Mouse (Mus musculus): ENCODE data around the gene Cer1. TPM values are rescaled to one million over a fixed set of nuclear protein-coding genes. Genes with fewer than 3 reads are reported as not detected.

Cer1 gene
- polyA plus RNA-seq, 1 experiment: not detected

- Histone ChIP-seq H3K36me3 (ENCODE audit: control insufficient read depth, insufficient read depth, low read length) (no peaks in the 10 kb centered on the region), H3K27ac (ENCODE audit: control insufficient read depth, insufficient read depth, low read depth, low read length) (no peak overlapping the region), H3K4me1 (ENCODE audit: control insufficient read depth, insufficient read depth, low read length) (no peaks in the 10 kb centered on the region), H3K4me3 (ENCODE audit: control insufficient read depth, low read depth, low read length) (no peak overlapping the region), H3K27me3 (ENCODE audit: control insufficient read depth, insufficient read depth, low read length) (no peaks in the 10 kb centered on the region)
- TF ChIP-seq CTCF (IDR thresholded peaks at IDR 0.05; ENCODE audit: control insufficient read depth, insufficient read depth, insufficient replicate concordance, low read depth, low read length) (no peak), POLR2A (IDR thresholded peaks at IDR 0.05; ENCODE audit: control insufficient read depth, low read depth, low read length) (no peak)
These were observed 9.4 kb downstream of the Cer1 start for GRCm38 (mm10) chr4:82875532-82875931.

GRCm38 (mm10) chr4:82874791-82875190 lies 10.2 kb downstream of the Cer1 start:
- TF ChIP-seq CTCF (IDR thresholded peaks at IDR 0.05; ENCODE audit: control insufficient read depth, insufficient read depth, insufficient replicate concordance, low read depth, low read length): no peak
- no peak for TF ChIP-seq POLR2A (IDR thresholded peaks at IDR 0.05; ENCODE audit: control insufficient read depth, low read depth, low read length)
- no peaks in the 10 kb centered on the region for H3K36me3 ChIP-seq (ENCODE audit: control insufficient read depth, insufficient read depth, low read length)
- H3K27ac ChIP-seq (ENCODE audit: control insufficient read depth, insufficient read depth, low read depth, low read length): no peak overlapping the region
- no peaks in the 10 kb centered on the region for H3K4me1 ChIP-seq (ENCODE audit: control insufficient read depth, insufficient read depth, low read length)
- no peak overlapping the region for H3K4me3 ChIP-seq (ENCODE audit: control insufficient read depth, low read depth, low read length)
- H3K27me3 ChIP-seq (ENCODE audit: control insufficient read depth, insufficient read depth, low read length): no peaks in the 10 kb centered on the region

- TF ChIP-seq POLR2A (IDR thresholded peaks at IDR 0.05; ENCODE audit: control insufficient read depth, low read depth, low read length) (no peak), CTCF (IDR thresholded peaks at IDR 0.05; ENCODE audit: control insufficient read depth, insufficient read depth, insufficient replicate concordance, low read depth, low read length) (no peak)
- Histone ChIP-seq H3K4me3 (ENCODE audit: control insufficient read depth, low read depth, low read length) (no peak overlapping the region), H3K27me3 (ENCODE audit: control insufficient read depth, insufficient read depth, low read length) (no peaks in the 10 kb centered on the region), H3K4me1 (ENCODE audit: control insufficient read depth, insufficient read depth, low read length) (no peaks in the 10 kb centered on the region), H3K36me3 (ENCODE audit: control insufficient read depth, insufficient read depth, low read length) (no peaks in the 10 kb centered on the region), H3K27ac (ENCODE audit: control insufficient read depth, insufficient read depth, low read depth, low read length) (no peak overlapping the region)
These were observed 12.4 kb downstream of the Cer1 start for GRCm38 (mm10) chr4:82872548-82872947.

GRCm38 (mm10) chr4:82872121-82872520 lies 12.8 kb downstream of the Cer1 start:
- Histone ChIP-seq H3K27ac (ENCODE audit: control insufficient read depth, insufficient read depth, low read depth, low read length) (no peak overlapping the region), H3K4me1 (ENCODE audit: control insufficient read depth, insufficient read depth, low read length) (no peaks in the 10 kb centered on the region), H3K4me3 (ENCODE audit: control insufficient read depth, low read depth, low read length) (no peak overlapping the region), H3K27me3 (ENCODE audit: control insufficient read depth, insufficient read depth, low read length) (no peaks in the 10 kb centered on the region), H3K36me3 (ENCODE audit: control insufficient read depth, insufficient read depth, low read length) (no peaks in the 10 kb centered on the region)
- TF ChIP-seq CTCF (IDR thresholded peaks at IDR 0.05; ENCODE audit: control insufficient read depth, insufficient read depth, insufficient replicate concordance, low read depth, low read length) (no peak), POLR2A (IDR thresholded peaks at IDR 0.05; ENCODE audit: control insufficient read depth, low read depth, low read length) (no peak)

- Histone ChIP-seq H3K27ac (ENCODE audit: control insufficient read depth, insufficient read depth, low read depth, low read length) (no peak overlapping the region), H3K27me3 (ENCODE audit: control insufficient read depth, insufficient read depth, low read length) (no peaks in the 10 kb centered on the region), H3K4me3 (ENCODE audit: control insufficient read depth, low read depth, low read length) (no peak overlapping the region), H3K4me1 (ENCODE audit: control insufficient read depth, insufficient read depth, low read length) (no peaks in the 10 kb centered on the region), H3K36me3 (ENCODE audit: control insufficient read depth, insufficient read depth, low read length) (no peaks in the 10 kb centered on the region)
- TF ChIP-seq CTCF (IDR thresholded peaks at IDR 0.05; ENCODE audit: control insufficient read depth, insufficient read depth, insufficient replicate concordance, low read depth, low read length) (no peak), POLR2A (IDR thresholded peaks at IDR 0.05; ENCODE audit: control insufficient read depth, low read depth, low read length) (no peak)
These were observed 14.0 kb downstream of the Cer1 start for GRCm38 (mm10) chr4:82870931-82871330.

- H3K27ac ChIP-seq (ENCODE audit: control insufficient read depth, insufficient read depth, low read depth, low read length): no peak overlapping the region
- H3K27me3 ChIP-seq (ENCODE audit: control insufficient read depth, insufficient read depth, low read length): no peaks in the 10 kb centered on the region
- no peaks in the 10 kb centered on the region for H3K36me3 ChIP-seq (ENCODE audit: control insufficient read depth, insufficient read depth, low read length)
- TF ChIP-seq POLR2A (IDR thresholded peaks at IDR 0.05; ENCODE audit: control insufficient read depth, low read depth, low read length) (no peak), CTCF (IDR thresholded peaks at IDR 0.05; ENCODE audit: control insufficient read depth, insufficient read depth, insufficient replicate concordance, low read depth, low read length) (no peak)
- H3K4me1 ChIP-seq (ENCODE audit: control insufficient read depth, insufficient read depth, low read length): no peaks in the 10 kb centered on the region
- no peak overlapping the region for H3K4me3 ChIP-seq (ENCODE audit: control insufficient read depth, low read depth, low read length)
These were observed 17.1 kb downstream of the Cer1 start for GRCm38 (mm10) chr4:82867731-82868445.

- Histone ChIP-seq H3K4me1 (ENCODE audit: control insufficient read depth, insufficient read depth, low read length) (no peaks in the 10 kb centered on the region), H3K27me3 (ENCODE audit: control insufficient read depth, insufficient read depth, low read length) (no peaks in the 10 kb centered on the region), H3K27ac (ENCODE audit: control insufficient read depth, insufficient read depth, low read depth, low read length) (no peak overlapping the region), H3K4me3 (ENCODE audit: control insufficient read depth, low read depth, low read length) (no peak overlapping the region), H3K36me3 (ENCODE audit: control insufficient read depth, insufficient read depth, low read length) (no peaks in the 10 kb centered on the region)
- TF ChIP-seq POLR2A (IDR thresholded peaks at IDR 0.05; ENCODE audit: control insufficient read depth, low read depth, low read length) (no peak), CTCF (IDR thresholded peaks at IDR 0.05; ENCODE audit: control insufficient read depth, insufficient read depth, insufficient replicate concordance, low read depth, low read length) (no peak)
These were observed 17.8 kb downstream of the Cer1 start for GRCm38 (mm10) chr4:82867111-82867510.
